ENCODE assay signal across 8 mouse cellular contexts in genomic region chr6:108709131-108709470, GRCm38 (mm10). TPM values are rescaled to one million over a fixed set of nuclear protein-coding genes. Genes with fewer than 3 reads are reported as not detected.
DNase-seq lines count a peak whose midpoint lies in the region; ATAC-seq and TF ChIP-seq lines count a peak whose summit lies in the region.

No protein-coding gene starts in this region.

- no peaks in the 10 kb centered on the region for H3K36me3 ChIP-seq in embryonic facial prominence, embryonic 15.5 days
- H3K36me3 ChIP-seq in hindbrain, postnatal 0 days (ENCODE audit: insufficient read depth, low read length): no peaks in the 10 kb centered on the region
- H3K36me3 ChIP-seq in myocyte (ENCODE audit: control insufficient read depth, insufficient read depth): no peaks in the 10 kb centered on the region

- no peak overlapping the region for H3ac ChIP-seq in myocyte (ENCODE audit: control insufficient read depth, insufficient read length)

- H3K27me3 ChIP-seq in embryonic facial prominence, embryonic 15.5 days: peaks cover 4% of the 10 kb centered on the region; the same call in 1 of the 2 replicates
- H3K27me3 ChIP-seq in hindbrain, postnatal 0 days (ENCODE audit: insufficient read depth, low read length): no peaks in the 10 kb centered on the region
- no peaks in the 10 kb centered on the region for H3K27me3 ChIP-seq in myocyte (ENCODE audit: control insufficient read depth, insufficient read depth, insufficient read length)

- H3K4me3 ChIP-seq in layer of hippocampus, adult 2 months: peak overlapping the region; percentile 66
- peak overlapping the region; percentile 34 for H3K4me3 ChIP-seq in embryonic facial prominence, embryonic 15.5 days (replicated peaks)
- peak overlapping the region; percentile 46 for H3K4me3 ChIP-seq in hindbrain, postnatal 0 days (ENCODE audit: low read length)
- H3K4me3 ChIP-seq in myocyte: peak overlapping the region; percentile 2

- peak overlapping the region; percentile 65 for H3K4me2 ChIP-seq in embryonic facial prominence, embryonic 15.5 days (replicated peaks)
- H3K4me2 ChIP-seq in hindbrain, postnatal 0 days (ENCODE audit: low read depth, low read length): peak overlapping the region; percentile 97
- H3K4me2 ChIP-seq in myocyte (ENCODE audit: low read depth): peak overlapping the region; percentile 68

- TF ChIP-seq POLR2A in myocyte (IDR thresholded peaks at IDR 0.05; ENCODE audit: insufficient read length, low read depth): no peak

- no peaks in the 10 kb centered on the region for H3K9me3 ChIP-seq in embryonic facial prominence, embryonic 15.5 days (replicated peaks)
- H3K9me3 ChIP-seq in hindbrain, postnatal 0 days (ENCODE audit: low read length): no peaks in the 10 kb centered on the region

- no peak for TF ChIP-seq CTCF in layer of hippocampus, adult 2 months (conservative IDR thresholded peaks at IDR 0.05)
- TF ChIP-seq CTCF in hindbrain, postnatal 0 days (IDR thresholded peaks at IDR 0.05; ENCODE audit: low read depth): no peak

- H3K4me1 ChIP-seq in embryonic facial prominence, embryonic 15.5 days: peaks cover 10% of the 10 kb centered on the region
- peaks cover 3% of the 10 kb centered on the region; the same call in 1 of the 2 replicates for H3K4me1 ChIP-seq in hindbrain, postnatal 0 days (ENCODE audit: insufficient read depth, low read length)

- no peak for DNase-seq in layer of hippocampus, adult 2 months (ENCODE audit: low spot score in 2 of 2)
- DNase-seq in layer of hippocampus, adult 8-10 months (ENCODE audit: low spot score in 2 of 2): no peak
- DNase-seq in hindbrain, postnatal 0 days (ENCODE audit: low spot score): no peak
- DNase-seq in T-cell, adult 2 months (ENCODE audit: low spot score): no peak
- DNase-seq in layer of hippocampus, postnatal 25 days (ENCODE audit: extremely low spot score in 1 of 2, low spot score in 1 of 2): no peak
- no peak for DNase-seq in adrenal gland, postnatal 25 days

- peak overlapping the region; percentile 96 for H3K27ac ChIP-seq in layer of hippocampus, adult 2 months
- no peak overlapping the region for H3K27ac ChIP-seq in embryonic facial prominence, embryonic 15.5 days (replicated peaks)
- peak overlapping the region; percentile 78; the same call in 1 of the 2 replicates for H3K27ac ChIP-seq in hindbrain, postnatal 0 days

- 15% methylated on average over 9 of the region's 9 CpGs for whole genome bisulfite sequencing in embryonic facial prominence, embryonic 15.5 days
- 18% methylated on average over 9 of the region's 9 CpGs for WGBS in hindbrain, postnatal 0 days

- no peaks in the 10 kb centered on the region for H3K79me2 ChIP-seq in myocyte (ENCODE audit: control insufficient read depth, insufficient read depth)

- no peak for ATAC-seq in embryonic facial prominence, embryonic 15.5 days (ENCODE audit: insufficient number of reproducible peaks, low FRiP score, low TSS enrichment, low read depth)
- no peak for ATAC-seq in hindbrain, postnatal 0 days

- no peak overlapping the region for H3K9ac ChIP-seq in embryonic facial prominence, embryonic 15.5 days
- H3K9ac ChIP-seq in hindbrain, postnatal 0 days (replicated peaks; ENCODE audit: low read length): no peak overlapping the region; the same call in 1 of the 2 replicates

TF ChIP-seq in myocyte, 11 proteins besides CTCF, POLR2A, EP300 and RAD21:
- TF ChIP-seq USF1 (IDR thresholded peaks at IDR 0.05; ENCODE audit: low read depth) (no peak), REST (IDR thresholded peaks at IDR 0.05; ENCODE audit: insufficient read depth, insufficient read length) (no peak), CEBPB (IDR thresholded peaks at IDR 0.05; ENCODE audit: insufficient read depth, poor library complexity, severe bottlenecking) (no peak), SRF (IDR thresholded peaks at IDR 0.05; ENCODE audit: control insufficient read depth, insufficient read length, low read depth) (no peak)

RNA-seq across cellular contexts. Expression of gene Bhlhe40, which starts 48.7 kb away (rescaled TPM):
- total RNA-seq in layer of hippocampus, adult 2 months (2021): 100 to 1,000 TPM in 1 of 2 experiments, 10 to 100 TPM in 1; 99.6 to 108 TPM
- total RNA-seq in layer of hippocampus, adult 8-10 months (2022): 100 to 1,000 TPM; 114 to 124 (median 115) TPM
- 23.4 and 27.4 TPM in 2 replicates for polyA plus RNA-seq in embryonic facial prominence, embryonic 15.5 days (2015; fragmentation: Nextera tagmentation; extraction: Ambion mirVana)
- 3.8 and 7.7 TPM in 2 replicates for total RNA-seq in hindbrain, postnatal 0 days (2014; rRNA removed)
- polyA plus RNA-seq in hindbrain, postnatal 0 days (2015; fragmentation: Nextera tagmentation; extraction: Ambion mirVana): 6.0 and 6.4 TPM in 2 replicates
- polyA plus RNA-seq in myocyte (2012; fragmentation: generic; extraction: Trizol): 120 TPM
- total RNA-seq in layer of hippocampus, postnatal 25 days (2021): 10 to 100 TPM; 82.5 to 98.5 TPM
- 191 and 201 TPM in 2 replicates for total RNA-seq in adrenal gland, postnatal 25 days (2021)

Comparison
In these comparisons a context has a peak if more than half of its experiments do, and no peak if none do; other contexts are left out.
1. H3K4me3 ChIP-seq: peak in every context shown above with its lines; median percentile 66 in layer of hippocampus, adult 2 months; 46 in hindbrain, postnatal 0 days; 34 in embryonic facial prominence, embryonic 15.5 days; 2 in myocyte.